Mouse (Mus musculus) stomach, embryonic 16.5 days (tissue): ENCODE data around the gene Atpif1. TPM values are rescaled to one million over a fixed set of nuclear protein-coding genes. Genes with fewer than 3 reads are reported as not detected.

Experiments used
- ATAC-seq: fragments of 200-750 bp; cut with Nextera tagmentation; 2 replicates; pipeline ENCODE4 v1.8.0; 2017; ENCODE audit warnings: moderate number of reproducible peaks, moderate TSS enrichment; ENCODE audit not compliant: insufficient read depth, low FRiP score
- H3K27ac ChIP-seq: fragments of 300-500 bp; sonication (generic); 2 replicates; pipeline ENCODE4 v1.5.1; 2014; ENCODE audit warnings: low read length
- H3K27me3 ChIP-seq: fragments of 300-500 bp; sonication (generic); 2 replicates; pipeline ENCODE4 v1.6.1; 2014; ENCODE audit warnings: low read length, control low read depth, mixed read lengths; ENCODE audit not compliant: control insufficient read depth, insufficient read depth
- H3K36me3 ChIP-seq: fragments of 300-500 bp; sonication (generic); 2 replicates; pipeline ENCODE4 v1.6.1; 2014; ENCODE audit warnings: low read length; ENCODE audit not compliant: control insufficient read depth, insufficient read depth
- H3K4me1 ChIP-seq: fragments of 300-500 bp; sonication (generic); 2 replicates; pipeline ENCODE4 v1.6.1; 2014; ENCODE audit warnings: low read length, control low read depth, mixed read lengths; ENCODE audit not compliant: control insufficient read depth, insufficient read depth
- H3K4me2 ChIP-seq: fragments of 300-500 bp; sonication (generic); 2 replicates; pipeline ENCODE4 v1.6.1; 2014; ENCODE audit warnings: low read depth, low read length, mixed read lengths
- H3K4me3 ChIP-seq: fragments of 300-500 bp; sonication (generic); replicated peaks from 2 replicates; pipeline ENCODE4 v1.5.1; 2014; ENCODE audit warnings: mild to moderate bottlenecking, low read length
- H3K9ac ChIP-seq: fragments of 300-500 bp; sonication (generic); 2 replicates; pipeline ENCODE4 v1.6.1; 2014; ENCODE audit warnings: low read length
- H3K9me3 ChIP-seq: fragments of 300-500 bp; sonication (generic); replicated peaks from 2 replicates; pipeline ENCODE4 v1.6.1; 2016; ENCODE audit warnings: low read length, control low read depth; ENCODE audit not compliant: control insufficient read depth
- WGBS: fragments of 180-500 bp; shearing (Covaris S2); extraction: QIAGEN DNeasy Blood & Tissue Kit; methylation state at CpG from one replicate; pipeline ENCODE4 v1.1.7; 2014; 5-methylcytosine and 5-hydroxymethylcytosine counted together
- polyA plus RNA-seq: library from polyadenylated mRNA; unstranded; fragments of >200 nt; fragmentation: Nextera tagmentation; extraction: Ambion mirVana; gene quantifications from 2 replicates; pipeline ENCODE4 v1.2.1, GENCODE M21; 2015

Gene Atpif1
- polyA plus RNA-seq: 1,031 and 1,078 TPM in 2 replicates

GRCm38 (mm10) chr4:132532981-132533916 is at the start of gene Atpif1:
Gene Atpif1 (minus strand): TSS chr4:132533659.
- WGBS: under 1% methylated on average over 63 of the region's 63 CpGs
- peak within 1 kb of the TSS; percentile 83 for H3K4me3 ChIP-seq
- peak within 1 kb of the TSS; percentile 98 for H3K27ac ChIP-seq
- H3K4me1 ChIP-seq: peaks cover 29% of the 10 kb centered on the region
- H3K36me3 ChIP-seq: peaks cover 10% of the 10 kb centered on the region; the same call in 1 of the 2 replicates
- peak within 1 kb of the TSS; percentile 86 for H3K9ac ChIP-seq
- peak within 1 kb of the TSS; percentile 80 for H3K4me2 ChIP-seq
- no peaks in the 10 kb centered on the region for H3K27me3 ChIP-seq
- no peaks in the 10 kb centered on the region for H3K9me3 ChIP-seq
- ATAC-seq: peak; percentile 89

- Histone ChIP-seq H3K4me3 (no peak overlapping the region), H3K9me3 (no peaks in the 10 kb centered on the region), H3K9ac (no peak overlapping the region), H3K4me2 (no peak overlapping the region), H3K27ac (no peak overlapping the region), H3K4me1 (peaks cover 8% of the 10 kb centered on the region), H3K27me3 (no peaks in the 10 kb centered on the region), H3K36me3 (no peaks in the 10 kb centered on the region)
- no peak for ATAC-seq
- WGBS: 86% methylated on average over 1 of the region's 1 CpGs
These were observed 41.4 kb upstream of the Atpif1 start for GRCm38 (mm10) chr4:132574809-132575347.

GRCm38 (mm10) chr4:132573327-132573726 is 39.9 kb upstream of the Atpif1 start:
- 0 out of 2 replicates have a peak overlapping the region, but pooled peaks have one; percentile 17 for H3K4me2 ChIP-seq
- ATAC-seq: peak; percentile 51; the same call in 1 of the 2 replicates
- WGBS: 43% methylated on average over 11 of the region's 11 CpGs
- no peak overlapping the region for H3K4me3 ChIP-seq
- no peaks in the 10 kb centered on the region for H3K9me3 ChIP-seq
- H3K27ac ChIP-seq: peak overlapping the region; percentile 21
- no peaks in the 10 kb centered on the region for H3K36me3 ChIP-seq
- no peak overlapping the region for H3K9ac ChIP-seq
- peaks cover 8% of the 10 kb centered on the region for H3K4me1 ChIP-seq
- H3K27me3 ChIP-seq: no peaks in the 10 kb centered on the region

GRCm38 (mm10) chr4:132571190-132571589 is 37.7 kb upstream of the Atpif1 start:
- ATAC-seq: no peak
- WGBS: 51% methylated on average over 9 of the region's 9 CpGs
- Histone ChIP-seq H3K27me3 (no peaks in the 10 kb centered on the region), H3K4me3 (no peak overlapping the region), H3K36me3 (no peaks in the 10 kb centered on the region), H3K27ac (peak overlapping the region; percentile 56; the same call in 1 of the 2 replicates), H3K4me2 (peak overlapping the region; percentile 6; the same call in 1 of the 2 replicates), H3K4me1 (peaks cover 12% of the 10 kb centered on the region), H3K9ac (no peak overlapping the region), H3K9me3 (no peaks in the 10 kb centered on the region)

- 93% methylated on average over 5 of the region's 5 CpGs for WGBS
- H3K27ac ChIP-seq: no peak overlapping the region
- no peaks in the 10 kb centered on the region for H3K27me3 ChIP-seq
- no peak overlapping the region for H3K9ac ChIP-seq
- H3K9me3 ChIP-seq: no peaks in the 10 kb centered on the region
- no peak overlapping the region for H3K4me3 ChIP-seq
- no peaks in the 10 kb centered on the region for H3K36me3 ChIP-seq
- no peak overlapping the region for H3K4me2 ChIP-seq
- peaks cover 12% of the 10 kb centered on the region for H3K4me1 ChIP-seq
- no peak for ATAC-seq
These were observed 35.7 kb upstream of the Atpif1 start for GRCm38 (mm10) chr4:132569115-132569514.

GRCm38 (mm10) chr4:132567361-132567779 is 33.9 kb upstream of the Atpif1 start:
- H3K4me2 ChIP-seq: no peak overlapping the region
- no peak for ATAC-seq

GRCm38 (mm10) chr4:132565089-132565747 is 31.8 kb upstream of the Atpif1 start:
- no peak overlapping the region for H3K9ac ChIP-seq
- 74% methylated on average over 12 of the region's 12 CpGs for WGBS
- peak overlapping the region; percentile 11; the same call in 1 of the 2 replicates for H3K4me2 ChIP-seq
- H3K9me3 ChIP-seq: no peaks in the 10 kb centered on the region
- H3K4me3 ChIP-seq: 0 out of 2 replicates have a peak overlapping the region, but pooled peaks have one; percentile 7
- H3K27me3 ChIP-seq: no peaks in the 10 kb centered on the region
- ATAC-seq: no peak
- H3K4me1 ChIP-seq: peaks cover 9% of the 10 kb centered on the region; the same call in 1 of the 2 replicates
- no peak overlapping the region for H3K27ac ChIP-seq
- H3K36me3 ChIP-seq: no peaks in the 10 kb centered on the region

More at GRCm38 (mm10) chr4:132567361-132567779, 33.9 kb upstream of the Atpif1 start:
- Histone ChIP-seq H3K9ac (no peak overlapping the region), H3K27ac (no peak overlapping the region), H3K4me3 (no peak overlapping the region), H3K9me3 (no peaks in the 10 kb centered on the region), H3K36me3 (no peaks in the 10 kb centered on the region), H3K4me1 (peaks cover 9% of the 10 kb centered on the region), H3K27me3 (no peaks in the 10 kb centered on the region)
- WGBS: 50% methylated on average over 9 of the region's 9 CpGs

- Histone ChIP-seq H3K9ac (peak within 1 kb of the TSS; percentile 17; the same call in 1 of the 2 replicates), H3K27ac (peak within 1 kb of the TSS; percentile 4; the same call in 1 of the 2 replicates), H3K27me3 (no peaks in the 10 kb centered on the region), H3K4me2 (0 out of 2 replicates have a peak within 1 kb of the TSS, but pooled peaks have one; percentile 11), H3K4me1 (peaks cover 9% of the 10 kb centered on the region; the same call in 1 of the 2 replicates), H3K4me3 (peak within 1 kb of the TSS; percentile 7), H3K9me3 (no peaks in the 10 kb centered on the region), H3K36me3 (no peaks in the 10 kb centered on the region)
- ATAC-seq: no peak
- WGBS: 20% methylated on average over 4 of the region's 4 CpGs
These were observed 30.5 kb upstream of the Atpif1 start, which contains the start of gene Ptafr for GRCm38 (mm10) chr4:132563965-132564364. Gene Ptafr (plus strand): TSS chr4:132564067.
